Mouse (Mus musculus): ENCODE results near the gene Fam57a. TPM values are rescaled to one million over a fixed set of nuclear protein-coding genes. Genes with fewer than 3 reads are reported as not detected.

Gene Fam57a
- total and polyA plus RNA-seq, 3 experiments, result 3.2 to 23.5 (median 12.0) TPM

GRCm38 (mm10) chr11:76154861-76155260 is 24.6 kb upstream of the Fam57a start:
- H3K4me1 ChIP-seq (ENCODE audit: insufficient read depth, low read depth, low read length), result 0 out of 2 replicates have a peak, but pooled peaks cover 5% of the 10 kb centered on the region
- TF ChIP-seq GATA1 (IDR thresholded peaks at IDR 0.05; ENCODE audit: borderline replicate concordance, low read length) (no peak), GATA2 (IDR thresholded peaks at IDR 0.05; ENCODE audit: borderline replicate concordance, low read depth, low read length) (no peak), TAL1 (conservative IDR thresholded peaks at IDR 0.05; ENCODE audit: low read depth, low read length) (no peak), CTCF (IDR thresholded peaks at IDR 0.05; ENCODE audit: low read depth, low read length) (no peak), POLR2AphosphoS5 (IDR thresholded peaks at IDR 0.05; ENCODE audit: insufficient replicate concordance, low read depth, low read length) (no peak)
- no peak overlapping the region for H3K4me3 ChIP-seq (ENCODE audit: low read depth, low read length)
- no peaks in the 10 kb centered on the region for H3K9me3 ChIP-seq (replicated peaks)
- no peak for DNase-seq (ENCODE audit: low spot score)
- ATAC-seq (ENCODE audit: extremely low read depth, insufficient number of reproducible peaks, low FRiP score, poor library complexity, severe bottlenecking), result no peak
- peaks cover 60% of the 10 kb centered on the region for H3K36me3 ChIP-seq (replicated peaks)
- H3K27me3 ChIP-seq (ENCODE audit: insufficient read depth, low read length), result no peaks in the 10 kb centered on the region

GRCm38 (mm10) chr11:76158375-76158774 is 21.1 kb upstream of the Fam57a start:
- Histone ChIP-seq H3K4me3 (ENCODE audit: low read depth, low read length) (no peak overlapping the region), H3K4me1 (ENCODE audit: insufficient read depth, low read depth, low read length) (0 out of 2 replicates have a peak, but pooled peaks cover under 1% of the 10 kb centered on the region), H3K9me3 (replicated peaks) (no peaks in the 10 kb centered on the region), H3K27me3 (ENCODE audit: insufficient read depth, low read length) (no peaks in the 10 kb centered on the region), H3K36me3 (replicated peaks) (peaks cover 70% of the 10 kb centered on the region)
- TF ChIP-seq TAL1 (conservative IDR thresholded peaks at IDR 0.05; ENCODE audit: low read depth, low read length) (no peak), CTCF (IDR thresholded peaks at IDR 0.05; ENCODE audit: low read depth, low read length) (no peak), GATA2 (IDR thresholded peaks at IDR 0.05; ENCODE audit: borderline replicate concordance, low read depth, low read length) (no peak), GATA1 (IDR thresholded peaks at IDR 0.05; ENCODE audit: borderline replicate concordance, low read length) (no peak), POLR2AphosphoS5 (IDR thresholded peaks at IDR 0.05; ENCODE audit: insufficient replicate concordance, low read depth, low read length) (no peak)
- DNase-seq (ENCODE audit: low spot score) (no peak), ATAC-seq (ENCODE audit: extremely low read depth, insufficient number of reproducible peaks, low FRiP score, poor library complexity, severe bottlenecking) (no peak)

GRCm38 (mm10) chr11:76160251-76160650 is 19.2 kb upstream of the Fam57a start:
- DNase-seq (ENCODE audit: low spot score) (no peak), ATAC-seq (ENCODE audit: extremely low read depth, insufficient number of reproducible peaks, low FRiP score, poor library complexity, severe bottlenecking) (no peak)
- H3K36me3 ChIP-seq (replicated peaks), result peaks cover 65% of the 10 kb centered on the region
- H3K4me1 ChIP-seq (ENCODE audit: insufficient read depth, low read depth, low read length), result no peaks in the 10 kb centered on the region
- H3K4me3 ChIP-seq (ENCODE audit: low read depth, low read length), result no peak overlapping the region
- no peaks in the 10 kb centered on the region for H3K27me3 ChIP-seq (ENCODE audit: insufficient read depth, low read length)
- H3K9me3 ChIP-seq (replicated peaks), result no peaks in the 10 kb centered on the region
- TF ChIP-seq CTCF (IDR thresholded peaks at IDR 0.05; ENCODE audit: low read depth, low read length), result no peak
- no peak for TF ChIP-seq GATA2 (IDR thresholded peaks at IDR 0.05; ENCODE audit: borderline replicate concordance, low read depth, low read length)
- no peak for TF ChIP-seq POLR2AphosphoS5 (IDR thresholded peaks at IDR 0.05; ENCODE audit: insufficient replicate concordance, low read depth, low read length)
- no peak for TF ChIP-seq GATA1 (IDR thresholded peaks at IDR 0.05; ENCODE audit: borderline replicate concordance, low read length)
- TF ChIP-seq TAL1 (conservative IDR thresholded peaks at IDR 0.05; ENCODE audit: low read depth, low read length), result no peak

- H3K9me3 ChIP-seq (replicated peaks), result no peaks in the 10 kb centered on the region
- DNase-seq (ENCODE audit: low spot score), result no peak
- no peaks in the 10 kb centered on the region for H3K27me3 ChIP-seq (ENCODE audit: insufficient read depth, low read length)
- no peak overlapping the region for H3K4me3 ChIP-seq (ENCODE audit: low read depth, low read length)
- ATAC-seq (ENCODE audit: extremely low read depth, insufficient number of reproducible peaks, low FRiP score, poor library complexity, severe bottlenecking), result no peak
- TF ChIP-seq GATA1 (IDR thresholded peaks at IDR 0.05; ENCODE audit: borderline replicate concordance, low read length) (no peak), CTCF (IDR thresholded peaks at IDR 0.05; ENCODE audit: low read depth, low read length) (no peak), POLR2AphosphoS5 (IDR thresholded peaks at IDR 0.05; ENCODE audit: insufficient replicate concordance, low read depth, low read length) (no peak), TAL1 (conservative IDR thresholded peaks at IDR 0.05; ENCODE audit: low read depth, low read length) (no peak), GATA2 (IDR thresholded peaks at IDR 0.05; ENCODE audit: borderline replicate concordance, low read depth, low read length) (no peak)
- peaks cover 53% of the 10 kb centered on the region for H3K36me3 ChIP-seq (replicated peaks)
- peaks cover 3% of the 10 kb centered on the region; the same call in 1 of the 2 replicates for H3K4me1 ChIP-seq (ENCODE audit: insufficient read depth, low read depth, low read length)
These were observed 12.8 kb upstream of the Fam57a start for GRCm38 (mm10) chr11:76166657-76167056.

GRCm38 (mm10) chr11:76167079-76167765 is 12.2 kb upstream of the Fam57a start:
- TF ChIP-seq GATA1 (IDR thresholded peaks at IDR 0.05; ENCODE audit: borderline replicate concordance, low read length) (no peak), CTCF (IDR thresholded peaks at IDR 0.05; ENCODE audit: low read depth, low read length) (peak; percentile 44), TAL1 (conservative IDR thresholded peaks at IDR 0.05; ENCODE audit: low read depth, low read length) (no peak)
- peaks cover 57% of the 10 kb centered on the region for H3K36me3 ChIP-seq (replicated peaks)
- no peak for ATAC-seq (ENCODE audit: extremely low read depth, insufficient number of reproducible peaks, low FRiP score, poor library complexity, severe bottlenecking)
- H3K4me1 ChIP-seq (ENCODE audit: insufficient read depth, low read depth, low read length), result peaks cover 3% of the 10 kb centered on the region; the same call in 1 of the 2 replicates
- no peak overlapping the region for H3K4me3 ChIP-seq (ENCODE audit: low read depth, low read length)
- peak; percentile 27 for DNase-seq (ENCODE audit: low spot score)
- H3K27me3 ChIP-seq (ENCODE audit: insufficient read depth, low read length), result no peaks in the 10 kb centered on the region
- H3K9me3 ChIP-seq (replicated peaks), result no peaks in the 10 kb centered on the region

GRCm38 (mm10) chr11:76168976-76169375 is 10.5 kb upstream of the Fam57a start:
- Histone ChIP-seq H3K27me3 (ENCODE audit: insufficient read depth, low read length) (no peaks in the 10 kb centered on the region), H3K9me3 (replicated peaks) (no peaks in the 10 kb centered on the region), H3K4me1 (ENCODE audit: insufficient read depth, low read depth, low read length) (peaks cover 3% of the 10 kb centered on the region; the same call in 1 of the 2 replicates), H3K4me3 (ENCODE audit: low read depth, low read length) (no peak overlapping the region), H3K36me3 (replicated peaks) (peaks cover 60% of the 10 kb centered on the region)
- TF ChIP-seq GATA1 (IDR thresholded peaks at IDR 0.05; ENCODE audit: borderline replicate concordance, low read length) (no peak), TAL1 (conservative IDR thresholded peaks at IDR 0.05; ENCODE audit: low read depth, low read length) (no peak), GATA2 (IDR thresholded peaks at IDR 0.05; ENCODE audit: borderline replicate concordance, low read depth, low read length) (no peak), CTCF (IDR thresholded peaks at IDR 0.05; ENCODE audit: low read depth, low read length) (no peak), POLR2AphosphoS5 (IDR thresholded peaks at IDR 0.05; ENCODE audit: insufficient replicate concordance, low read depth, low read length) (no peak)
- DNase-seq (ENCODE audit: low spot score) (no peak), ATAC-seq (ENCODE audit: extremely low read depth, insufficient number of reproducible peaks, low FRiP score, poor library complexity, severe bottlenecking) (no peak)

All from G1E (cell line).